Mouse (Mus musculus): Measurements from ENCODE around the gene Prmt9.

DNA sequence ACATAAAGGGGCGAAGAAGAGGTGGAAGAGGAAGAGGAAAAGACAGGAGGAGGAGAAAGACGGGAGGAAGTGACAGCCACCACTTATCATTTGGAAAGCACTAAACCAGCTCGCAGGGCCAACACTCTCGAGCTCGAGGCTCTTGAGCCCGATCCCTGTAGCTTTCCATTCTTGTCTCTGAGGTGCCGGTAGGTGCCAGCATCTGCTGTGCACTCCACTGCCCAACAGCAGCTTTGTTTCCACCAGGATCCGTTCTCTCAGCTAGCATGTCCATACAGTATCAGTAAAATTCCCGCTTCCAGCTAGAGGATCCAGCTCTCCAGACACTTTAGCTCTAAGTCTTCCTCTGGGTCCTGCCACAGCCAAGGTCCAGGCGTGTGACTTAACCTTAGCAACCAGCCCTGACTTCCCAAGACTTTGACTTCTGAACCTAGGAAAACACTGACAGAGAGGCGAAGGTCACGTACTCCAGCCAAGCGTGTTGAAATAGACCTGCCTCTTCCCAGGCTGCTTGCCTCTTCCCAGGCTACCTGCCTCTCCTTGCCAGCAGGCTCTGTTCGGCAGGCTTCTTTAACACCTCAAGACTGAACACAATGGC is 25.1 kb upstream of the Prmt9 start:
- TF ChIP-seq CTCF (IDR thresholded peaks at IDR 0.05; ENCODE audit: low read depth) (no peak), EP300 (optimal IDR thresholded peaks at IDR 0.05) (no peak)
